Mouse (Mus musculus): ENCODE measurements at regions not wholly inside any gene's neighbourhood (a gene's known extent, or its start where the extent isn't known, plus 50 kb on each side); places are given as distances from the start of the nearest gene placed in this dataset.

DNA sequence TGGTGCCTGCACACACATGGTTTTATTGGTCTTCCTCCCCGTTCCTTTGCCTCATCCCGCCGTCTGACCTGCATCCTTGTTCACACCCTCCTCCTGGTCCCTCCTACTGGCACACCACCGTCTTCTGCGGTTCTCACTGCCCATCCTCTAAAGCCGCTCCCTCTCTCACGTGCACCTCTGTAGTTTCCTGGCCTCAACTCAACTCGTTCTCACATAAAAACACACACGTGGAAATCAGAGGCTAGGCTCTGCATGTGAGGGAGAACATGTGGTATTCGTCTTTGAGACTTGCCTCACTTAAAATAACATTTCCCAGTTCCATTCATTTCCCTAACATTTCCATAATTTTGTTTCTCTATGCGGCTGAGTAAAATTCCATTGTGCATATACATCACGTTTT, 69.5 kb downstream of the Aldh8a1 start:
- DNase-seq (ENCODE audit: low read depth, low spot score): no peak

GRCm38 (mm10) chr10:21448132-21448531, 71.0 kb downstream of the Aldh8a1 start:
- no peak for DNase-seq (ENCODE audit: low read depth, low spot score)

DNA sequence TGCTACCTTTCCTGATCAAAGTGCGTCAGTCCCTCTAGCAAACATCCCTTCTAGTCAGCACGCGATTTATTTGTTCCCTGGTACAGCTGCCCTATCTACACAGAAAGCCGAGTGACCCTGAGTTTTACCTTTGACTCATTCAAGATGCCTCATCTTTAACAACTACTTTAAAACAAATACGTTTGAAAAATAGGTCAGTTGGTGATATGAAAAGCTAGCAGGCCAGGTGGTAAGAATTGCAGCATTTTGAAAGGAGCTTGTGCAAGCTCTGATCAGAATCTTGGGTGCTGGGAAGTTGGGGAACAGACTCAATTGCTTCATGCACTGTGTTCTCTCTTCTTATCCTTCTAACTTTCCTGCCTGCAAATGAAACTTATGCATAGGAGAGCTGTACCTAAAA, 71.9 kb downstream of the Aldh8a1 start:
- no peak for DNase-seq (ENCODE audit: low read depth, low spot score)

DNA sequence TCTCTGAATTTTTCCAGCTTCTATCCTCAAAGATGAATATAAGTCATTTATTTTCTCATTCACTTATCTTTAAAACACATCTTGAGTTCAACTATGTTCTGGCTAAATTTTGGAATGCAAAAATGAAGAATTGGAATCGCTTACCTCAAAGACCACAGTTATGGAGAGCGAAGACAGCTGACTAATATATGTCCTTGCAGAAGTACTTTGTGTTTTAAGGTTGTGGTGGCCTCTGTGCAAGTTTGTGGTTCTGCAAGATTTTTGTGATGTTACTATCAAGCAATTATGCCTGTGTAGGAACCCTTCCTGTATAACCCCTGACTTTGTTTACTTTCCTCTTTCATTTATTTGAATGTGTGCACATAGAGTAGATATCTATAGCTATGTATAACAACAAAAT, 75.5 kb downstream of the Aldh8a1 start:
- peak; percentile 51 for DNase-seq (ENCODE audit: low read depth, low spot score)

DNA sequence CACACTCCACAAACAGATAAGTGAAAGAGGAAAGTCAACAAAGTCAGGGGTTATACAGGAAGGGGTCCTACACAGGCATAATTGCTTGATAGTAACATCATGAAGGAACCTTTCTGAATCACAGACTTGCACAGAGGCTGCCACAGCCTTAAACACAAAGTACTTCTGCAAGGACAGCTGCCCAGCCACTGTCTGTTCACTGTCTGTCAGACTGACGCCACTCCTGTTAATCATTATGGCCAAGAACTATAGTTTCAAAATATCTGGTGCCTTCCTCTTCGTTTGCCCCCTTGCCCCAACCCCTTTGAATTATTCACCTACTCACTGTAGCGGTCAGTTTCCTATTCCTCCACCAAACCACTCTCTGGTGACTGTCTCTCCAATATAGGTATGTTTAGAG, 76.4 kb downstream of the Aldh8a1 start:
- no peak for DNase-seq (ENCODE audit: low read depth, low spot score)

DNA sequence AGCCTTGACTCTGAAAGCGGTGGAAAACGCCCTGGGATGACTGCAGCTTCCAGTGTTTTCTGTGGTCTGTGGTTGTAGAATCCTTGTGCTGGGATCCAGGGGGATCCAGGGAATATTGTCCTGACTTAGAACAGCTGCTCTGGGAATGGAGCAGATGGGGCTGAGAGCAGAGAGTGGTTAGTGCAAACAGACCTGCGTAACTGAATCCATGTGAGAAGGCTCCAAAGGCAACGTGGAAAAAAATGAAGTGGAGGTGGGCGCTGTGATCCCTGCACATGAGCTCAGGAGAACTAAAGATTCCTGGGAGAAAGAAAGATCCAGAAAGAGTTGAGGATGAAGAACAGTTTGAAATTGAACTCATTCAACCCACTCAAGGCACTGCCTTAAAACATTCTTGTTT, 77.1 kb downstream of the Aldh8a1 start:
- DNase-seq (ENCODE audit: low read depth, low spot score): no peak

DNA sequence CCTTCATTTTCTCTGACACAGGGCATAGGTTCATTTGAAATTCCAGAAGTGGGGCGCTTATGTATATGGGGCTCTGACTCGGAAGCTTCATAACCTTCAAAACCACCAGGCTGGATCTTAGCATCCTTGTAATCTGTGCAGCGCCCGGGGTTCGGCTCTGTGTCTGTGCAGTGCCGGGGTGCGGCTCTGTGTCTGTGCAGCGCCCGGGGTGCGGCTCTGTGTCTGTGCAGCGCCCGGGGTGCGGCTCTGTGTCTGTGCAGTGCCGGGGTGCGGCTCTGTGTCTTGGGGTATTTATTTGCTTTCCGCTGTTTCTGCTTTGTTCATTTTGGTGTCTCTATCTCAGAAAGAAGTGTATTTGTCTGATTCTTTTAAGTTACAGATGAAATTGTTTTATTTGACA, 77.7 kb downstream of the Aldh8a1 start:
- no peak for DNase-seq (ENCODE audit: low read depth, low spot score)

GRCm38 (mm10) chr10:21455863-21456262, 78.8 kb downstream of the Aldh8a1 start:
- no peak for DNase-seq (ENCODE audit: low read depth, low spot score)

DNA sequence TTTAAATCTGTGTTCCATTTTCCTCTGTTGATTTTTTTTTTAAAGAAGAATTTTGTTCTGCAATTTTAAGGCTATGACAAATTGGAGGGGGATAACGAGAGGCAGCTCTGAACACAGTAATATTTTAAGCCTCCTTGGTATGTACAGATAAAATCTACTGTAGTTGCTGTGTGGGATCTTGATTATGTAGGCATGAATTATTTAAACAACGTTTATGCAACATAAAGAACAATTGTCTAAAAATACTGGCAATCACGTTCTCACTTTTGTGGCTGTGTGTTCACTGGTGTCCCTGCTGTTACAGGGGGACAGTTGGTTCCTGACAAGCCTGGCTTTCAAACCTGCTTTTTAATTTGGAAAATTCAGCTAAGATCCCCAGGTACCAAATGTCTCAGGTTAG, 79.3 kb downstream of the Aldh8a1 start:
- no peak for DNase-seq (ENCODE audit: low read depth, low spot score)

DNA sequence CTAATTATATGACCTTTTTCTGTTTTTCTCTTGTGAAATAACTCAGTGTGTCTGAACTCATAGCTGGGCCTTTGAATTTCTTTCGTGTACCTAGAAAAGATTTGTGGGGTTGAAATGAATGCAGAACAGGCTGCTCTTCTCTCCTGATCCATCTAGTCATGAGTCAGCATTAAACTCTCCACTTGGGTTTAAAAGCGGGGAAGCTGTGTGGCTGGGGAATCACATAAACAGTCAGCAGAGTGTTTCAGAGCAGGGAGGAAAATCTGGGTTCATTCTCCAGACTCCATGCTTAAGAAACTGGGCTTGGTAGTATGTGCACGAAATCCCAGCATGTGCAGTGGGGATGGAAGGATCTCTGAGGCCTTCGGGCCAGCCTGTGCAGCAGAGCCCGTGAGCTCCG, 79.9 kb downstream of the Aldh8a1 start:
- DNase-seq (ENCODE audit: low read depth, low spot score): peak; percentile 6

- no peak for DNase-seq (ENCODE audit: low read depth, low spot score)
Measured at GRCm38 (mm10) chr10:21458608-21459007, 81.5 kb downstream of the Aldh8a1 start.

- no peak for DNase-seq (ENCODE audit: low read depth, low spot score)
Measured at GRCm38 (mm10) chr10:21460062-21460461, 83.0 kb downstream of the Aldh8a1 start.

- DNase-seq (ENCODE audit: low read depth, low spot score): peak; percentile 33
Measured at GRCm38 (mm10) chr10:21462915-21463314, 85.8 kb downstream of the Aldh8a1 start.

GRCm38 (mm10) chr10:21465362-21465761, 88.3 kb downstream of the Aldh8a1 start:
- peak; percentile 92 for DNase-seq (ENCODE audit: low read depth, low spot score)

DNA sequence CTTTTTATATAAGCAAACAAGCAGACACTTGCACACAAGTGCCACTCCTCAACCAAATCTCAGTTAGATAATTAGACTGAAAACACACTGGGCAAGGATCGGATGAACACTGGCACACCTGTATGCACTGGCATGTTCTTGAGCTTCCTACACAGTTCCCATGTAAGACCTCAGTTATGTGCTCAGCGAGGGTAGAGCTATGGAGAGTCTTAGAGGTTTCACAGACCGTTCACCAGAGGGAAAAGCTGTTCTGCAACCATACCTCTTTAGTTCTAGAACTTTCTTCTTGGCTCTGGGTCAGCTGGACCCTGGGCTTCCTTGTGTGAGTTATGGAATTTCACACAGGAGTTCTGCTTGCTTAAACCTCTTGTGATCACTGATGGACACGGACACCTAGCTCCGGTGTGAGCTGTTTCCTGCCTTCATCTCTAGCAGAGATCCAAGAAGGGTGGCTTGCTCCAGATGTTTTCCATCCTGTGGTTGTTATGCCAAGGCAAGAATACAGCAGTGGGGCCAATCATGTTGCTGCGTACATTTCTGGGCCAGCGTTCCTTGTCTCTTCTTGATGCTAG, 88.8 kb downstream of the Aldh8a1 start:
- DNase-seq (ENCODE audit: low read depth, low spot score): peak; percentile 19

- no peak for DNase-seq (ENCODE audit: low read depth, low spot score)
Measured at GRCm38 (mm10) chr10:21467425-21468085, 90.5 kb downstream of the Aldh8a1 start.

DNA sequence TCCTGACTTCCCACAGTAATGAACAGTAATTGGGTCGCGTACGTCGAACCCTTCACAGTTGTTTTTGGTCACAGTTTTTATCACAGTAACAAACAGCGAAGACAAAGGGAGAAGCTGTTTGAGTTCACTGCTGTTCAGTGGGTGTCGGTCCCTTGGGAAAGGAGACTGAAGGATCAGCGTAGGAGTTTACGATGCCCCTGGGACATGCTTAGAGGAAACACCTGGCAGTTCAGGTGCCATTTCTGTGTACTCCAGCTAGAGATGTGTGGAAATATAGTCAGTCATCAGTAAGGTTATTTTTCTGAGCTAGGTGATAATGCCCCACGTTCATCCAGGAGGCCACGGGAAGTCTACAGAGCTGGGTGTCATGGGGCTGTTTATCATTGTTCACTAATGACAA, 91.3 kb downstream of the Aldh8a1 start:
- no peak for DNase-seq (ENCODE audit: low read depth, low spot score)

GRCm38 (mm10) chr10:21469961-21470360, 92.9 kb downstream of the Aldh8a1 start:
- DNase-seq (ENCODE audit: low read depth, low spot score): no peak

DNA sequence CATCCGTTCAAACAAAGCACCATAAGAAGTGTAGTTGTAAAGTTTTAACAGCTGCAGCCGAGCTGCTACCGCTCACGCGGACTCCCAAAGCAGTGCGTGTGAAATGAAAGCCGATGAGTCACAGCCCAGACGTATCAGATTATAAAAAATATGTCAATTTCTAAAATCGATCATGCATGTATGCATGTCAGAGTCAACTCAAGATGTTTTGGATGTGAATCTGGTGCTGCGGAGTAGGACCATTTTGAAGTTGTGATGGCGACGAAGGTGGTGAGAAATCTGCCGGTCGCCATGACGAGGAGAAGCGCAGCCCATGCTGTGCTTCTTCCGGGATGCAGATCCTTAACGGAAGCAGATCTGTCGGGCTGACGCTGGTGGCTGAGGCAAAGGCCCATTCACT, 93.5 kb downstream of the Aldh8a1 start:
- no peak for DNase-seq (ENCODE audit: low read depth, low spot score)

DNA sequence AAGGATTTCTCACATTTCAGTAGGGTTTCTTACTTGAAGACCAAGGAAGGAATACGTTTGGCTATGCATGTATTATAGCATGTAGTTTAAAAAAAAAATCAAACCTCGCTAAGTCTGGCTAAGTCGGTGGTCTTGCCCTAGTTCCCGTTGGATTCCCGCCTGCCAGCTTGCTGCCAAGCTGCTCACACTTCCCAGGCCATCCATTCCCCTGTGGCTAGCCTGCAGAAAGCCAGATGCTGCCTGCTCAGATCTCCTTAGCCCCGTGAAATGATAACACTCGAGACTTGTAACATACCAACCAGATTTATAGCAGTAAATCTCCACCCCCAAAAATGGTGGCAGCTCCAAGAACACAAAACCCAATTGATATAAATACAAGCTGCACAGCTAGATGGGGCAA, 97.2 kb downstream of the Aldh8a1 start:
- no peak for DNase-seq (ENCODE audit: low read depth, low spot score)

DNA sequence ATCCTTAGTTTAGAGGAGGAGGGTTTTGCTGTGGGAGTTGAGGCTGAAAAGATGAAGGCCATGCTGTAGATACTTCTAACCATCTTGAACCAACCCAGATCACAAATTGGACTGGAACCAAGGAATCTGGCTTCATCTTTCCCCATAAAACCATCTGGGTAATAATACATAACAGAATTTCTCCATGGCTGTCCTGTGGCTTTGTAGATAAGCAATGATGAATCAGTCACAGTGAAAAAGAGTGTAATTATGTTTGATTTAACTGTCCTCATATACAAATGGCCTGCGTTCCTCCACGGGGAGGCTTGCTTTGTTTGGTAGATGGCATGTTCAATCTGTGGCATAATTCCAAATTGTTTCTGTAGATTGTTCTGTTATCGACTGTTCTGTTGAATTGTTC, 100.9 kb downstream of the Aldh8a1 start:
- DNase-seq (ENCODE audit: low read depth, low spot score): no peak

DNA sequence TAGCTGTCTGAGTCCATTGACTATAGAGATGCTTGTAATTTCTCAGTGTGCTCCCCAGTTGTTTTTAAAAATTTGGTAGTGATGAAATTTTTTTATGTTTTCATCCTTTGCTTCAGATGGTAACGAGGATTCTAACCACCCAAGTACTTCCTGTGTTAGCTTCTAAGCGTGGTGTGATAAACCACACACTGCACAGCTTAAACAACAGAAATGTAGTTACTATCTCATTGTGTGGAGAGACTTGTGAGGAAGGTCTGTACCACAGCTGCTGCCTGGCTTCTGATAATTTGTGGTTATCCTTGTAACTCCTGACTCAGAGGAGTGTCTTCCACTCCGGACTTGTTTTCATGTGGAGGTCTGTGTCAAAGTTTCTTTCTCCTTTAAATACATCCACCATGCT, 102.3 kb downstream of the Aldh8a1 start:
- no peak for DNase-seq (ENCODE audit: low read depth, low spot score)

DNA sequence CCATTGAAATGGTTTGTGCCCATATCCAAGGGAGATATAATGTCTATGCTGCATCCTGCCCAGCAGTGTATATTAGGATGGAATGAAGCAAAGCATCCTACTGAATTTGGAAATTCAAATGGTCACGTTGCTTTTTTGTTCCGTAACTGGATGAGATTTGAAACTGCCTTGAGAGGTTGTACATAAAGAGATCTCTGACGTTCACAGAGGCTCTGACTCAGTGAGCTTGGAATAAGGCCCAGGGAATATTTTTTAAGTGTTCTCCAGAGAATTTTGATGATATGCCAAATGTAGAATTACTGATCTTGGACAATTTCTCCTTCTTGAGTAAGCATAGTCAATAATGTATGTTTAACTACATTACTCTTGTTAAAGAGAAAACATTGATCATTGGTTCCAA, 104.2 kb downstream of the Aldh8a1 start:
- DNase-seq (ENCODE audit: low read depth, low spot score): peak; percentile 45

DNA sequence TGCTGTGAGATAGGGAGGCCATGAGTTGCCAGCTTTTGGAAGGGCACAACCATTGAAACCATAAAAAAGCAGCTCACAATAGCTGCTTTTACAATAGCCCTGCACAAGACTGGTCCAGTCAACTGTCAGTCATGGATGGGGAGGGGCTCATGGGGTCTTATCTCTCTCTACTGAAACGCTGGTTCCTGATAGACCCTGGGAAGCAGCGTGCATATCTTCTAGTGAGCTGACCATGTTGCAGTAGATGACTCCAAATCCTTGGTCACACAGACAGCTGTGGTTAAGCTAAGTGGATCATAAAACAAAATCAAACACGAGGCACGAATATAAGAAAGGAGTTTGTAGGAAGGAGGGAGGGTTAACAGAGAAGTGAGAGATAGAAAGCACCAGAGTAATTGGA, 105.0 kb downstream of the Aldh8a1 start:
- no peak for DNase-seq (ENCODE audit: low read depth, low spot score)

Measured in 3T3-L1 (cell line).